Mouse (Mus musculus) erythroid progenitor cell, adult 5-6 weeks (primary cell): ENCODE data around the gene Trabd2b. TPM values are rescaled to one million over a fixed set of nuclear protein-coding genes. Genes with fewer than 3 reads are reported as not detected.

Experiments
- ATAC-seq: replicated peaks from 2 replicates; pipeline ENCODE4 v1.8.0; 2016; ENCODE audit warnings: moderate number of reproducible peaks, mild to moderate bottlenecking, moderate TSS enrichment, inconsistent platforms; ENCODE audit not compliant: poor library complexity, low FRiP score, severe bottlenecking
- total RNA-seq, 2 experiments: library from RNA; stranded (forward) in 1 of 2; stranded (reverse) in 1 of 2; fragments of 150-400 nt in 1 of 2; fragments of 186-747, 209-891 nt in 1 of 2; gene quantifications; 2 replicates each; pipeline versions ENCODE4 v1.2.3 to v1.2.4; 2015 to 2017; ENCODE audit warnings: low replicate concordance in 2 of 2

The Trabd2b gene
- total RNA-seq, 2 experiments from 2014 or later: not detected

- ATAC-seq: no peak
These were observed 117.0 kb downstream of the Trabd2b start for GRCm38 (mm10) chr4:114523335-114524188.

GRCm38 (mm10) chr4:114531591-114531990 lies 125.1 kb downstream of the Trabd2b start:
- ATAC-seq: no peak

GRCm38 (mm10) chr4:114533894-114534754 lies 127.6 kb downstream of the Trabd2b start:
- ATAC-seq: no peak

- no peak for ATAC-seq
These were observed 131.0 kb downstream of the Trabd2b start for GRCm38 (mm10) chr4:114537376-114537974.

GRCm38 (mm10) chr4:114540031-114540430 lies 133.5 kb downstream of the Trabd2b start:
- ATAC-seq: no peak

GRCm38 (mm10) chr4:114541221-114541620 lies 134.7 kb downstream of the Trabd2b start:
- ATAC-seq: no peak

- no peak for ATAC-seq
These were observed 135.6 kb downstream of the Trabd2b start for GRCm38 (mm10) chr4:114542136-114542535.

GRCm38 (mm10) chr4:114545481-114546200 lies 139.1 kb downstream of the Trabd2b start:
- no peak for ATAC-seq

GRCm38 (mm10) chr4:114547658-114548448 lies 141.3 kb downstream of the Trabd2b start:
- no peak for ATAC-seq

GRCm38 (mm10) chr4:114549487-114549886 lies 143.0 kb downstream of the Trabd2b start:
- no peak for ATAC-seq

GRCm38 (mm10) chr4:114550471-114551156 lies 144.1 kb downstream of the Trabd2b start:
- ATAC-seq: no peak

GRCm38 (mm10) chr4:114556880-114557279 lies 150.4 kb downstream of the Trabd2b start:
- no peak for ATAC-seq

GRCm38 (mm10) chr4:114557731-114558130 lies 151.2 kb downstream of the Trabd2b start:
- ATAC-seq: no peak

- ATAC-seq: no peak
These were observed 152.0 kb downstream of the Trabd2b start for GRCm38 (mm10) chr4:114558487-114558886.

- ATAC-seq: no peak
These were observed 154.2 kb downstream of the Trabd2b start for GRCm38 (mm10) chr4:114560638-114561216.

GRCm38 (mm10) chr4:114564131-114564695 lies 157.7 kb downstream of the Trabd2b start:
- no peak for ATAC-seq

GRCm38 (mm10) chr4:114567594-114567993 lies 161.1 kb downstream of the Trabd2b start:
- no peak for ATAC-seq
